Mouse (Mus musculus): ENCODE data around the gene Ucp2.

GRCm38 (mm10) chr7:100522222-100522621, 29.1 kb downstream of the Ucp2 start:
- TF ChIP-seq CTCF (IDR thresholded peaks at IDR 0.05; ENCODE audit: extremely low read depth, insufficient read depth, low read length) (no peak), POLR2A (IDR thresholded peaks at IDR 0.05; ENCODE audit: extremely low read depth, insufficient read depth, low read length) (no peak)

Data from cortical plate, adult 2 months (tissue).